Mouse (Mus musculus): ENCODE results near the gene Nts.
"Not testable (repeated sequence)": the region's sequence is repeated elsewhere in the genome, so short reads cannot be mapped to it uniquely, and the experiment has no call there.

Nts gene

GRCm38 (mm10) chr10:102490386-102490785 is at the start of gene Nts:
Nts (minus strand) TSS chr10:102490486.
- DNase-seq: no peak

- DNase-seq: no peak
These were observed 37.6 kb upstream of the Nts start for GRCm38 (mm10) chr10:102527901-102528300.

- DNase-seq: no peak
These were observed 23.9 kb upstream of the Nts start for GRCm38 (mm10) chr10:102514159-102514558.

GRCm38 (mm10) chr10:102511807-102512461 is 21.6 kb upstream of the Nts start, which contains the start of gene Rassf9:
Rassf9 (plus strand) TSS chr10:102512222.
- DNase-seq: no peak

- no peak for DNase-seq
These were observed 21.1 kb upstream of the Nts start for GRCm38 (mm10) chr10:102511461-102511806.

GRCm38 (mm10) chr10:102507386-102507785 is 17.1 kb upstream of the Nts start:
- no peak for DNase-seq

GRCm38 (mm10) chr10:102498754-102499153 is 8.5 kb upstream of the Nts start:
- no peak for DNase-seq

- DNase-seq: no peak
These were observed 1.5 kb upstream of the Nts start for GRCm38 (mm10) chr10:102491792-102492191.

GRCm38 (mm10) chr10:102469412-102469811 is 20.9 kb downstream of the Nts start:
- DNase-seq: no peak

GRCm38 (mm10) chr10:102451756-102452155 is 38.5 kb downstream of the Nts start:
- DNase-seq: no peak

- no peak for DNase-seq
These were observed 40.8 kb downstream of the Nts start for GRCm38 (mm10) chr10:102449449-102449848.

GRCm38 (mm10) chr10:102444912-102445556 is 45.3 kb downstream of the Nts start:
- no peak for DNase-seq

- not testable (repeated sequence) for DNase-seq
These were observed 54.8 kb downstream of the Nts start for GRCm38 (mm10) chr10:102435467-102435866.

GRCm38 (mm10) chr10:102435048-102435447 is 55.2 kb downstream of the Nts start:
- not testable (repeated sequence) for DNase-seq

Data from thymus, adult 18-20 months (tissue).